Mouse (Mus musculus) cerebellum, postnatal 4 days (tissue): ENCODE data around the gene Zfp408.

ENCODE experiments used
- DNase-seq, 2 experiments: peaks; one replicate each; pipeline ENCODE4 v3.0.0; 2022; ENCODE audit warnings: low spot score in 2 of 2, mixed read lengths in 1 of 2

Zfp408 gene

DNA sequence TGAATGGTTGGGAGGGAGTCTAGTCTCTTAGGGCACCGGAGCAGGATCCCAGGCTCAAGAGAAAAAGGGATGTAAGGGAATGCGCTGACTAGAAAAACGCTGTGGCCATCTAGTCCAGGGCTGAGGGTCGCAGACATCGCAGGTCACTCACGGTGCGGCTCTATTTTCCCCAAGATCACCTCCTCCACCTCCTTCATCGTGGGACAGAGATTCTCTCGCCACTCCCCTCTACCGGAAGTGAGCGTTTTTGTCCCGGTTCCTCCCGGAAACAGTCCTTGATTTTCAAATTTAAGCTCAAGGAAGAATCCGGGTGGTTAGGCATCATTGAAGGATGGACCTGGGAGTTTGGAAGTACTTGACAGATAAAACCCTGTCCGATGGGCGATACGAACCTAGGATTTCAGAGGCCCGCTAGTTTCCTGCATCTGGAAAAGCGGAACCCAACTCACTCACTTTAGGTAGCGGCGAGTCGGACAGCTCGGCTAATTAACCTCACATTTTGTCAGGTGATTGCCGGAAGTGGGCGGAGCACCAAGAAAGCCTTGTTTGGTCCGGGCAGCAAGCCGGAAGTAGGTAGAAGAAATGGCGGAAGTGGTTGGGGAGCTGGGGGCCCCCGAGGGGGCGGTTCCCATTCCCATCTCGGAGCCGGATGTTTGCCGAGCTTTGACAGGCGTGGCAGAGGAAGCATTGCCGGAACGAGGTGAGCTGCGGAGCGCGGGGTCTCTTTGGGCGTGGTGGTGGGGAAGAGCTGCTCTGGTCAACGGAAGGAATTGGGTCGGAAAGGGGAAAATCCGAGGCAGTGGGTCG lies at the start of gene Zfp408, which contains the start of gene Arhgap1:
Gene Zfp408, minus strand, starts transcription at position 239 of the 807 bp plus-strand sequence.
Gene Arhgap1, plus strand, starts transcription at position 308 of the 807 bp plus-strand sequence.
- DNase-seq = peak; percentile 92 to 95

DNA sequence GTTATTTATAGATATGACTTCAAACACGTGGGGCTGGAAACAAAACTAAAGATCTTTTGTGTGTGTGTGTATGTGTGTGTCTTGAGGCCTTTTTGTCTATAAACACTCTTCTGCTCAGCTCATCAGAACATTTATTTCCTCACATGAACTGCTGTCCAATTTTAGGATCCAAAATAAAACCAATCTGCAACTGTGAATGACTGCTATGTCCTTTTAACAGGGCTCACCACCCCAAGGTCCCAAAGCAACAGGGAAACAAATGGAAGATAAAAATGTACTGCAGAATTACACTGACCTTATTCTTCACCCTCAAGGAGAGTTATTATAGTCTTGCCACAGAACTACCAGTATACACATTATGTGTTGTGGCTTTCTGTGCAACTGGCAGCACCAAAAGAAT lies 49.6 kb upstream of the Zfp408 start:
- DNase-seq = no peak

DNA sequence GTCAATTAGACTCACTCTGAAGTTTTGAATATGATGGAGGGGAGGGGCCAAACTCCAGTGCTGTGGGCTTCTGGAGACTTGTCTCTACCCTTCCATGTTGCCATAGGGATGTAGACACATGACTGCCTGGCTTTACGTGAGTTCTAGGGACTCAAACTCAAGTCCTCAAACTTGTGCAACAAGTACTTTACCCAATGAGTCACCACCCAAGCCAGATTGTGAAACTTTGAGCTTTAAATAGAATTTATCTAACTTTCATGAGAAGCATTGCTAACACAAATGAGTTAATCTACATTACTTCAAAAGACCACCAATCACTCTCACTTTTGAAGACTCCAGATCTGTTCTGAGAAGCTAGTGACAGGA lies 46.6 kb upstream of the Zfp408 start:
- no peak for DNase-seq

DNA sequence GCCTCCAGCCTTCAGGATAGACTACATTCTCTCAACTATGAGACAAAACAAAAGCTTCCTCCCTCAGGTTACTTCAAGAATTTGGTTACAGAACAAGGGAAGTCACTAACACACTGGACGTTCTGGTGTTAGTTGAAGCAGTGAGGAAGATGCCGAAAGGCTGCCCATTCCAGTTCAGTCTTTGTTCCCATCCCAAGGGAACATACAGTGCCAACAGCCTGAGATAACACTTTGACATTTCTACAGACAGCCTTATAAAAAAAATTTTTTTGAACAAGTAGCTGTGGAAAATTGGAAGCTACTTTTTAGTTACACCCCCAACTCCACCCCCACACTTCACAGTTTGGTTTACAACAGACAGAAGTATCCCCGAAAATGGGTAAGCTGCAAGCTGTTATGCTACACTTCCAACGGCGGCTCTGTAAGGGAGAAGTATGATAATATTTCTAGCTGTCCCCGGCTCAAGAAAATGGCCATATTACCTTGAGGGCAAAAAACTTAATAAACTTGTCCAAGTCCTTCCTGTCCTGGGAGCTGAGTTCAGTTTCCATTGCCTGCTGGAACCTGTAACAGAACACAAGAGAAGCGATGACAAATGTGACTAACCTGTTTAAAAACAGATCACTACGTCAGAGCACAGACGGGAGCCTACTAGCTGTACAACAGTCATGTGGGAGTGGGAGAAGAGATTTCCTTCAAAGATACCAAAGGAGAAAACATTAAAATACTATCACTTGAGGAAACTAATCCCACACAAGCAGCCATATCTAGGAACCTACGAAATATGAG lies 46.0 kb upstream of the Zfp408 start:
- DNase-seq = no peak

DNA sequence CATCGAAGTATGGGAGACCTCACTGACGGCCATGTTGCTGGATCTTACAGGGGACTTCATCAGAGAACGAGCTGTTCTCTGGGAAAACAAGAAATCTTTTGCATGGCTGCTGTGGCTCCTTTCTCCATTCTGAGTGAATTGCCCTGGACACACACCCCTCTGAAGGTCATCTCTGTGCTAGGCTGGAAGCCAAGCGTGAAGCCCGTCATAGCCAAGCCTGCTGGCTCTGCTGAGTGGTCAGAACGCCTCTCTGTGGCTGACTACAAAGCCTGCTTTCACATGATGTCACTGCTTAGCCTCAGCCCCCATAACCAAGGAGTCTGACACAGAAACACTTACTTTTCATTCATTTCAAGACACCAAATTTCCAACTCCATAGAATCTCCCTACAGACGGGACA lies 39.9 kb upstream of the Zfp408 start:
- no peak for DNase-seq

DNA sequence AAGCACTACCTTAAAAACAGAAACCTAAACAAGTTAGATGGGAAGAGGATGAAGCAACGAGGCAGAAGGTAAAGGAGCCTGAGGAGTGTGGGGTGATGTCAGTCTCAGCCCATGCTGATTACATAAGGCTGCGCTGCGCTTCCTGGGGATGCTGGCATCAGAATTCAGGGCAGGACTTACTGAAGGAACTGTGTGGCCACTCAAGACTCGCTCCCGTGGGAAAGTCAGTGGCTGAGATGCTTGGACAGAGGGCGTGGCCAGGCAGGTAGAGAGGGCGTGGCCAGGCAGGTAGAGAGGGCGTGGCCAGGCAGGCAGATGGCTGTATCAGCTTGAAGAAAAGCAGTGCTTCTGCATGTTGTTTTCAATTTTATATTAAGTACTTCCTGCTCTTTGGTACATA lies 34.3 kb upstream of the Zfp408 start:
- DNase-seq = no peak

DNA sequence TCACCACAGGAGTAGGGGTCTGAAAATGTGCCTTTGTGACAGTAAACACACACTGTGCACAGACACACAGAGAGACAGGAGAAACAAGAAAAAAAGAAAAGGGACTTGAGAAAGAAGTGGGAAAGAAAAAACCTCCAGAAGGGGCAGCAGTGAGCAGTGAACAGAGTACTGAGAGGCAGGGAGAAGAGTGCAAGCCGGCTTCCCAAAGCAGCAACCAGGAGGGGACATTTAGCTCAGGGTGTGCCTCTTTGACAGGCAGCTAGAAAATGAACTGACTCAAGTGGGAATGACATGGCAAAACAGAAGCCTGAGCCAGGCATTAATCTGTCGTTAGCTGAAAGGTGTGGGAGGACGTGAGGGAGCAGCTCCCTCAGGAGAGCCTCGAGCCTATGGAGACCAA lies 33.3 kb upstream of the Zfp408 start:
- peak in 1 of 2 experiments; percentile 31 for DNase-seq

DNA sequence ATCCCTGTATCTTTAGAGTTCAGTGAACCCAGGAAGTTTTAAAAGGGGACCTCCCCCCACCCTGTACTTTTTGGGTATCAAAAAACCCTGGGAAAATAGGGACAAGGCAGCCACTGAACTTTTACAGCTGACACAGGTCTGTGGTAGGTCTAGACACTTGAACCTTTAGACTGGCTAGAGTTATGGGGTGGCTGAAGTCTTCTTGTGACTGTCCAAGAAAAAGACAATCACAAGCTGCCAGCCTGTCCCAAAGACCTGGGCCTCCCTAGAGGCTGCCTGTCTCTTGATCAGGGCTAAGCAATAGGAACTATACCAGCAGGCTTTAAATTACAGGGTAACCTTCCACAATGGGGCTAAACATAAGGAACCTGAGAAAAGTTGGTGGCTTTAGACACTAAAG lies 27.4 kb upstream of the Zfp408 start:
- DNase-seq = no peak

DNA sequence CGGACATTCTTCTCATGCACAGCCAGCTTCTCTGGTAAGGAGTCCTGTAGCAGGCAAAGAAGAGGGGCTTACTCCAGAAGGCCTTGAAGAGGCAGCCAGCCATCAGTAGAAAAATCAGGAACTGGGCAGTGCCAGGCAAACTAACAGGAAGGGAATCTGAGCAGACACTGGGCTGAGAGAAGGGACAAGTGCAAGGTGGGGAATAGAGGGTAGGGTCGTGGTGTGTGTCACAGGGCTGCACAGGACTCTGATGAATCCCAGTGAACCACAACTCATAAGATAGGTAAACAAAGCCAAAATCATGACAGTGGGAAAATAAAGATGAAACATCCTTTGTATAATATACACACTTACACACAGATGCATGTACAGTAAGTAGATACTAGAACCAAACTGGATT lies 26.8 kb upstream of the Zfp408 start:
- no peak for DNase-seq

DNA sequence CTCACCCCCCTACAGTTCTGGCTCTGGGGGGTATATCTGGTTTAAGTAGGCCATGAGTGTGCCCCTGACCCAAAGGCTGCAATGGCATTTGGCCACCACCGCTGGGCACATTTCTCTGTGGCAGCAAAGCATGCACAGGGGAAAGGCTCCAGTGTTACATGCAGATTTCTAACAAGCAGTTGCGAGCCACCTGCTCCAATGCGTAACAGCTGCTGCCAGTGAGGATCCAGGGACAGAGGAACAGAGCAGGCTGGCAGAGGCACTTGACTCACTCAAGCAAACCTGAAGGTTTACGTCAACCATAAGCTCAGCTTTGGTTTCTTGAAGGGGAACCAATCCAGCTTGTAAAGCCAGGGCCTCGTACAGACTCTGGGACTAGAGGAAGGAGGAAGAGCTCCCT lies 25.3 kb upstream of the Zfp408 start:
- no peak for DNase-seq

DNA sequence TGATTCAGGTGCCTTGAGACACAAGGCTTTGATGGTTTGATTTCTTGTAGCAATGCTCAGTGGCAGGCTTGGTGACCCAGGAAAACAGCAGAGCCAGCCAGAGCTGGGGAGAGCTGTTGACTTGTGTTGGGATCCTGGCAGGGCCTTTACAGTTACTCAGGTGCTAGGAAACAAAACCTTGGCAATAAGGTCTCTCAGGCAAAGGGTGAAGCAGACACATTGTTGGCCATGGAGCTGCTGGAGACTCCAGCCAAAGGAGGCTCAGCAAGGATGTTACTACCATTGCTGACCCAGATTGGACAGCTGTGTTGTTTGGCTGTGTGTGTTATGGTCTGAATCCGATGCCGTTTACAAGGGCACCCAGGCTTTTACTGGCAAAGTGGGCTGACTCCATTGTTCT lies 24.0 kb upstream of the Zfp408 start:
- DNase-seq = no peak

DNA sequence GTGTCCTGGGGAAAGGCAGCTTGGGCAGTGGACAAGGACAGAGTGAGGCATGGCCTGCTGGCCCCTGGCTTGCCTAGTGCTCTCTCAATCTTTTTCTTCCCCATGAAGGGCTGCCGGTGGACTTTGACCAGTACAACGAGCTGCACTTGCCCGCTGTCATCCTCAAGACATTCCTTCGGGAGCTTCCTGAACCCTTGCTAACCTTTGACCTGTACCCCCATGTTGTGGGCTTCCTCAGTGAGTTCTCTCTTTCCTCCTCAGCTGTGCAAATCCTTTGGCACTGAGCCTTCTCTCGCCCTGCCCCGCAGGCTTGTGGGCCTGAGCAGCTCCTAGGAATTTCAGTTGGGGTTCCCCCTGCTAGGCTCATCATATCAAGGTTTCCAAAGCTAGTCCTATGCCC lies 20.4 kb upstream of the Zfp408 start:
- no peak for DNase-seq

DNA sequence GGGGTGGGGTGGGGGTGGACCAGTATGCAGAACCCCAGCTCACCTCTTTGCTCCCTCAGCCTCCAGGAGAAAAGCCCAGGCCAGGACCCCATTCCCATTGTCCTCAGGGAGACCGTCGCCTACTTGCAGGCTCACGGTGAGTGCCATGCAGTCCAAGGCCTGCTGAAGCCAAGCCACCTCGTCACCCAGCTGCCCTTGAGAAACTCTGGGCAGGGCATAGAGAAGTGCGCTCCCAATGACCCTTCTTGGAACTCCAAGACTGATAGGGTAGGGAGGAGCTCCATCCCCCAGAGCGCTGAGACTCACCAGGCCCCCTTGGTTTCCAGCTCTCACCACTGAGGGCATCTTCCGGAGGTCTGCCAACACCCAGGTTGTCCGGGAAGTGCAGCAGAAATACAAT lies 19.7 kb upstream of the Zfp408 start:
- no peak for DNase-seq

DNA sequence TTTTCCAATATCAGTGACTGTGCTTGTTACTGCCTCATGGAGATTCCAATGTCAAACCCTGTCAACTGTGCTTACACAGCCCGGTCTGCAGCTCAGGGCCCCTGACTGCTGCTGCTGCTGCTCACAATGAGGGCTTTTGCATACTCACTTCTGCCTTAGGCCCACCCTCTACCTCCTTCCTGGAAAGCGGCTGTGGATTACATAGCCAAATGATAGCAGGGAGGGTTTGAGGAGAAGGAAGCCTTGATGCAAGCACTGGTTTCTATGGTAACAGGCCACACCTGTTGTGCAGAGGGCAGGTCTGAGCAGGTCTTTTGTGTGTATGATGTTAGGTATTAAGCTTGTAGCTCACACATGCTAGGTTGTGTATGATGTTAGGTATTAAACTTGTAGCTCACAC lies 18.2 kb upstream of the Zfp408 start:
- DNase-seq = no peak

DNA sequence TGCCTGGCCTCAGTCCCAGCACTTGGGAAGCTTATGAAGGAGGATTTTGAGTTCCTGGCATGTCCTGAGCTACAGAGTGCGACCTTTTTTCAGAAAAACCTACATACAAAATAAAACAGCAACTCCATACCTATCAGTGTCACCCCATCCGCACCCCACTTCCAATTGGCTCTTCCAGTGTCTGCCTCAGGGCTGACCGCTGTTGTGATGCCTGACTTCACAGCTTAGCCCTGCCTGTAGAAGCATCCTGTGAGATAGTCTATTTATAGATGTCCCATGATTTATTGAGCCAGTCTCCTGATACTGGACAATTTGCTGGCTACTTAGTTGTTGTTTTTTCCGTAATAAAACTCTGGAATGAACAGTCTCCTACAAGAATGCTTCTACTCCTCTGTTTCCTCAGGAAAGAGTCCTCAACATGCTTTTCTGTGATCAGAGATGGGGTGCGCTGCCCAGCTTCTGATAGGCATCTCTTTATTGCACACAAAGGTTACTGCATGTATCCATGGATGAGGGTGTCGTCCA lies 16.9 kb upstream of the Zfp408 start:
- no peak for DNase-seq

DNA sequence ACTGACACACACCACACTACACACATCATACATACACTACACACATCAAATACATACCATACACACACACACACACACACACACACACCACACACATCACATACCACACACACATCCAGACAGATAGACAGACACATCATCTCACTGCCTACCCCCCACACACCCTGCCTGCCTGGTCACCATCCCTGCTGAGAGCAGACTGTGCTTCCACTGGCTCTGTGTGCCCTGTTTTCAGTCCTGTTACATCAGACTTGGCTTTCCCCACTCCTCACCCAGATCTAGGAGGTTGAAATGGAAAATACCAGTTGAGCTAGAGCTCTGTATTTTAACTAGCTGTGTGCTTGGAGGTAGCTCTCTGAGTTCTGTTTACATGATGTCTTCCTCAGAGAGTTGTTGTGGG lies 15.2 kb upstream of the Zfp408 start:
- no peak for DNase-seq

DNA sequence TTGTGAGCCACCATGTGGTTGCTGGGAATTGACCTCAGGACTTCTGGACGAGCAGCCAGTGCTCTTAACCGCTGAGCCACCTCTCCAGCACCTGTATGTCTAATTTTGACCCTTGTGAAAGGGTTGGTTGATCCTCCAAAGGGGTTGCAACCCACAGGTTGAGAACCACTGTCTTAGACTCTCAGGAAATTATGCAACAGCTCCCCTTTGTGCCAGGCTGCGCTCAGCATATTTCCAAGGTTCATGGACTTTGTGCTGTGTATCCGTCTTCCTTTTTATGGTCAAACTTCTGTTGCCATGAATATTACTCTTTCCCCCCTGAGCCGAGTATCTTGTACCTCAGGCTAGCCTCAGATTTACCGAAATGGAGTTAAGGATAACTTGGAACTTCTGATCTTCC lies 11.4 kb upstream of the Zfp408 start:
- no peak for DNase-seq

DNA sequence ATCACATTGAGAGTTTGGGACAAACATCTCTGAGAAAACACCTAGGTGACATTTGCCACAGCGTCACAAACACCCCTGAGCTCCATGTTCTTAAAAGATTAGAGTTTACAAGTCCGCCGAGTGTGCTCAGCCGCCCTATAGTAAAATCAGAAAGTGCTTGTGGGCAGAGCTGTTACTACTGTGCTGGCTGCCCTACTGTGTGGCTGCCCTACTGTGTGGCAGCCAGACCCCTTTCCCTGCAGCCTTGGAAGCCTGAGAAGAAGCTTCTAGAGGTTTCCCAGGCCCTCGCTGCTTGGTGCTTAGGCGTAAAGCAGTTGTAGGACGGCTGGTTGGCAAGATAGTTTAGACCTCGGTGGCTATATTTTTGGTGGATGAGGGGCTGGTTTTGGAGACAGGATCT lies 10.1 kb upstream of the Zfp408 start:
- DNase-seq = no peak

DNA sequence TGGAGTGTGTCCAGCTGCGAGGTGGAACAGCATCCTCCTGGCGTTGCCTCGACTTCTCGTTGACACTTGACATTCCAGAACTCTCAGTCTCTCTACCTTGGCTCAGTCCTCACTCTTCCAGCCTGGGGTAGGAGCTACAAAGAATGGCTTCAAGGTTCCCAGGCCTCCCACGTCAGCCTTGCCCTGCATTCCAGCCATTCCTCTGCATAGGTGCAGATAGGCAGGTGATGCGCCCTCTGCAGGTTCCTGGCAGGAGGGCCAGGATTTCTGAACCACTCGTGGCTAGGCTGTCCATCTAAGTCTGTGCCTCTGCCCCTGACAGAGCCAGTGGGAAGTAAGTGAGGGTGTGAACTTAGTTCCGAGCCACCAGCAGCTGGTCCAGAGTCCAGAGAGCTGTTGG lies 7.2 kb upstream of the Zfp408 start:
- DNase-seq = no peak

DNA sequence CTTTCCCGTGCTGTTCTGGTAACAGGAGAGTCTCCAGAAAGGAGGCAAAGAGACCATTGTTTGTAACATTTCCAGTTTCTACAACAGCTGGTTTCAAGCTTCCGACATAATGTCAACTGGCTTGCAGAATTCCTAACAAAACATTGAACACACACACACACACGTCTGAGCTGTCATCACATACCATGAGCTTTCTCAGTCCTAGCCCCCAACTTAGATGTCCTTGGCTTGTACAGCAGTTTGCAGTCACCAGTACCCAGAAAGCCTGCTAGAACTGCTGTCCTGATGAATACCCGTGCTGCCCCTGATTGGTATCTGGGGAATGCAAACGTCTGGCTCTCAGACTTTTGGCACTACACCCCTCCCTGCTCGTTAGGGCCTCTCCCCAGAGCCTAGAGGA lies 6.2 kb upstream of the Zfp408 start:
- DNase-seq = no peak

DNA sequence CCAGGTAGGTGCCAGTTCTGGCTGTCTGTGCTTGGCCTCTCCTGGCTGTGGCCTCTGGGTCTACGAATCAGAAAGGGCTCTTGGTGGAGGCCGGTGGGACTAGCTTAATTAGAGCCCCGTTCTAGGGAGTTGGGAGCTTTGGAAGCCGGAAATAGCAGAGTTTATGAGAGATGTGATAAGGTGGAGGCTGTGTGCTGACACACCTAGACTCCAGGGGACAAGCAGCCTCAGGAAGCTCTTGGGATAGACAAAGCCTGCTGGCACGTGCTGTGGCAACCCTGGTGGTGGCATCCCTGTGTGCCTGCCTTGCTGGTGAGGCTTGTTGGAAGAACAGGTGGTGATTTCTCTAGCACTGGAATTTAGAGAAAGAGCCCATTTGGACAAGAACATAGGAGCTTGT lies 5.8 kb upstream of the Zfp408 start:
- no peak for DNase-seq

DNA sequence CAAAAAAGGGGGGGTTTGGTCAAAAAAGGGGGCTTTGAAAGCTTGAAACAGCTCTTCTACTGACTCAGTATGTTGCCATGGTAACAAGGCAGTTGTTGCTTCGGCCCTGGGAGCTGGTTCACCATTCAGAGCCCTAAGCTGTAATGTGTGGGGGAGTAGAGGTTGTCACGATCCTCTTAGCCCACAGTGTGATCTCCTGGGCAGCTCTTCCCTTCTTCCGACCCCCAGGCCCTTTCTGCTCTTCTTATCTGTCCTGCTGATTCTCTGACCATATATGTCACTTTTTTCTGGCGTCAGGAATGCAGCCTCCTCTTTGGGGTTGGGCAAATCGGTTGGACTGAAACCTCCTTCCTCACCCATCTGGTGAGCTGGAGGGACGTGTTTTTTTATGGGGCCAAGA lies 3.3 kb upstream of the Zfp408 start:
- no peak for DNase-seq
